Mouse (Mus musculus): ENCODE data around the gene Papola.
A peak's percentile ranks its signal among the peaks of the same experiment; 100 is the strongest.

- TF ChIP-seq CTCF (IDR thresholded peaks at IDR 0.05; ENCODE audit: low read depth) (peak; percentile 69), EP300 (IDR thresholded peaks at IDR 0.05; ENCODE audit: low read depth) (no peak)
These were observed 88.8 kb downstream of the Papola start for GRCm38 (mm10) chr12:105873283-105873682.
